Mouse (Mus musculus) megakaryocyte-erythroid progenitor cell, adult 5 weeks (primary cell): Measurements from ENCODE around the gene Prss34. TPM values are rescaled to one million over a fixed set of nuclear protein-coding genes. Genes with fewer than 3 reads are reported as not detected.

Experiments
- polyA plus RNA-seq: library from polyadenylated mRNA; stranded (reverse); fragments of >175 nt; gene quantifications from 2 replicates; pipeline ENCODE4 v1.2.3, GENCODE M21; 2012

Gene Prss34
- polyA plus RNA-seq: 55.9 and 60.0 TPM in 2 replicates

GRCm38 (mm10) chr17:25298094-25298493, at the start of gene Prss34:
Gene Prss34 (plus strand): TSS chr17:25298394.

GRCm38 (mm10) chr17:25256140-25256754, 41.9 kb upstream of the Prss34 start, which contains the start of gene Baiap3:
Gene Baiap3 (minus strand): TSS chr17:25256364.

GRCm38 (mm10) chr17:25274571-25275346, 23.4 kb upstream of the Prss34 start, which contains the start of gene Ube2i:
Gene Ube2i (minus strand): TSS chr17:25274622.

GRCm38 (mm10) chr17:25308346-25308745, 10.2 kb downstream of the Prss34 start, which contains the start of gene Prss28:
Gene Prss28 (plus strand): TSS chr17:25308646.

GRCm38 (mm10) chr17:25318354-25318753, 20.2 kb downstream of the Prss34 start, which contains the start of gene Prss29:
Gene Prss29 (plus strand): TSS chr17:25318654.

GRCm38 (mm10) chr17:25345462-25345861, 47.3 kb downstream of the Prss34 start, which contains the start of gene Tpsab1:
Gene Tpsab1 (minus strand): TSS chr17:25345562.

Other genes starting within 250 kb of the Prss34 start
- gene Tmem204, start 214.8 kb upstream of the Prss34 start, polyA plus RNA-seq: not detected in 2 replicates
- 38.2 and 47.2 TPM in 2 replicates for gene Telo2, start 182.4 kb upstream of the Prss34 start, polyA plus RNA-seq
- gene Ptx4, start 177.6 kb upstream of the Prss34 start, polyA plus RNA-seq: 0.05 TPM in 1 of 2 replicates, not detected in the other
- 20.5 and 22.9 TPM in 2 replicates for gene Clcn7, start 165.0 kb upstream of the Prss34 start, polyA plus RNA-seq
- gene Ccdc154, start 135.9 kb upstream of the Prss34 start, polyA plus RNA-seq: not detected in 2 replicates
- gene Gm38655, start 122.9 kb upstream of the Prss34 start, polyA plus RNA-seq: not detected in 2 replicates
- 22.4 and 24.1 TPM in 2 replicates for gene BC003965, start 113.8 kb upstream of the Prss34 start, polyA plus RNA-seq
- 35.4 and 53.1 TPM in 2 replicates for gene Unkl, start 110.0 kb upstream of the Prss34 start, polyA plus RNA-seq
- gene Gnptg, start 58.3 kb upstream of the Prss34 start, polyA plus RNA-seq: 17.5 and 21.9 TPM in 2 replicates
- 12.3 and 13.5 TPM in 2 replicates for gene Tsr3, start 58.2 kb upstream of the Prss34 start, polyA plus RNA-seq
- 19.0 and 20.3 TPM in 2 replicates for gene Baiap3, start 42.0 kb upstream of the Prss34 start, polyA plus RNA-seq
- gene Ube2i, start 23.8 kb upstream of the Prss34 start, polyA plus RNA-seq: 334 and 403 TPM in 2 replicates
- gene Prss28, start 10.3 kb downstream of the Prss34 start, polyA plus RNA-seq: not detected in 2 replicates
- gene Prss29, start 20.3 kb downstream of the Prss34 start, polyA plus RNA-seq: not detected in 2 replicates
- gene Tpsab1, start 47.2 kb downstream of the Prss34 start, polyA plus RNA-seq: not detected in 2 replicates
- gene Tpsb2, start 67.9 kb downstream of the Prss34 start, polyA plus RNA-seq: not detected in 2 replicates
- gene Tpsg1, start 70.9 kb downstream of the Prss34 start, polyA plus RNA-seq: not detected in 2 replicates
- gene Cacna1h, start 135.4 kb downstream of the Prss34 start, polyA plus RNA-seq: 1.4 and 1.6 TPM in 2 replicates
- gene Tekt4, start 156.2 kb downstream of the Prss34 start, polyA plus RNA-seq: not detected in 2 replicates
- gene Sstr5, start 198.9 kb downstream of the Prss34 start, polyA plus RNA-seq: not detected in 2 replicates